Mouse (Mus musculus) hindbrain, embryonic 15.5 days (tissue): ENCODE measurements around the gene Casz1. TPM values are rescaled to one million over a fixed set of nuclear protein-coding genes. Genes with fewer than 3 reads are reported as not detected.

Source experiments
- ATAC-seq: fragments of 200-750 bp; cut with Nextera tagmentation; 2 replicates; pipeline ENCODE4 v1.8.0; 2017; ENCODE audit warnings: low read depth, moderate number of reproducible peaks, moderate TSS enrichment; ENCODE audit not compliant: low FRiP score
- H3K27ac ChIP-seq: fragments of 300-500 bp; sonication (generic); replicated peaks from 2 replicates; pipeline ENCODE4 v1.5.1; 2015; ENCODE audit warnings: mild to moderate bottlenecking, inconsistent platforms
- H3K27me3 ChIP-seq: fragments of 300-500 bp; sonication (generic); 2 replicates; pipeline ENCODE4 v1.6.1; 2015; ENCODE audit warnings: control low read depth, inconsistent platforms
- H3K36me3 ChIP-seq: fragments of 300-500 bp; sonication (generic); 2 replicates; pipeline ENCODE4 v1.6.1; 2015; ENCODE audit warnings: control low read depth, inconsistent platforms
- H3K4me1 ChIP-seq: fragments of 300-500 bp; sonication (generic); replicated peaks from 2 replicates; pipeline ENCODE4 v1.6.1; 2015; ENCODE audit warnings: control low read depth, inconsistent platforms
- H3K4me2 ChIP-seq: fragments of 300-500 bp; sonication (generic); 2 replicates; pipeline ENCODE4 v1.6.1; 2015; ENCODE audit warnings: moderate library complexity, mild to moderate bottlenecking, inconsistent platforms
- H3K4me3 ChIP-seq: fragments of 300-500 bp; sonication (generic); 2 replicates; pipeline ENCODE4 v1.5.1; 2015; ENCODE audit warnings: mild to moderate bottlenecking, inconsistent platforms
- H3K9ac ChIP-seq: fragments of 300-500 bp; sonication (generic); 2 replicates; pipeline ENCODE4 v1.6.1; 2015; ENCODE audit warnings: inconsistent platforms
- H3K9me3 ChIP-seq: fragments of 300-500 bp; sonication (generic); 2 replicates; pipeline ENCODE4 v1.6.1; 2016; ENCODE audit warnings: control low read depth, inconsistent platforms
- WGBS: fragments of 180-500 bp; shearing (Covaris S2); methylation state at CpG from one replicate; pipeline ENCODE4 v1.1.7; 2015; 5-methylcytosine and 5-hydroxymethylcytosine counted together
- polyA plus RNA-seq: library from polyadenylated mRNA; unstranded; fragments of >200 nt; fragmentation: Nextera tagmentation; extraction: Ambion mirVana; gene quantifications from 2 replicates; pipeline ENCODE4 v1.2.1, GENCODE M21; 2015

The Casz1 gene
- polyA plus RNA-seq, 1 experiment from 2014 or later, result 4.6 TPM

- no peaks in the 10 kb centered on the region for H3K9me3 ChIP-seq
- 0 out of 2 replicates have a peak overlapping the region, but pooled peaks have one; percentile 23 for H3K4me2 ChIP-seq
- H3K36me3 ChIP-seq, result no peaks in the 10 kb centered on the region
- H3K27me3 ChIP-seq, result peaks cover 14% of the 10 kb centered on the region; the same call in 1 of the 2 replicates
- H3K4me3 ChIP-seq, result no peak overlapping the region
- ATAC-seq, result peak; percentile 55; the same call in 1 of the 2 replicates
- no peak overlapping the region for H3K27ac ChIP-seq
- no peak overlapping the region for H3K9ac ChIP-seq
- H3K4me1 ChIP-seq, result peaks cover 8% of the 10 kb centered on the region; the same call in 1 of the 2 replicates
- 52% methylated on average over 7 of the region's 7 CpGs for WGBS
These were observed 26.1 kb downstream of the Casz1 start for GRCm38 (mm10) chr4:148830350-148830749.

GRCm38 (mm10) chr4:148833245-148833990 lies 29.2 kb downstream of the Casz1 start:
- H3K4me3 ChIP-seq, result no peak overlapping the region
- H3K4me2 ChIP-seq, result no peak overlapping the region
- no peak overlapping the region for H3K9ac ChIP-seq
- H3K27ac ChIP-seq, result no peak overlapping the region
- H3K36me3 ChIP-seq, result no peaks in the 10 kb centered on the region
- WGBS, result 65% methylated on average over 21 of the region's 21 CpGs
- peaks cover 24% of the 10 kb centered on the region for H3K4me1 ChIP-seq
- peaks cover 3% of the 10 kb centered on the region; the same call in 1 of the 2 replicates for H3K27me3 ChIP-seq
- no peaks in the 10 kb centered on the region for H3K9me3 ChIP-seq
- no peak for ATAC-seq

- no peak overlapping the region for H3K9ac ChIP-seq
- H3K27ac ChIP-seq, result no peak overlapping the region
- H3K9me3 ChIP-seq, result no peaks in the 10 kb centered on the region
- H3K4me3 ChIP-seq, result no peak overlapping the region
- H3K4me1 ChIP-seq, result peaks cover 24% of the 10 kb centered on the region
- no peak for ATAC-seq
- peaks cover 12% of the 10 kb centered on the region for H3K27me3 ChIP-seq
- H3K4me2 ChIP-seq, result no peak overlapping the region
- no peaks in the 10 kb centered on the region for H3K36me3 ChIP-seq
- 18% methylated on average over 6 of the region's 6 CpGs for WGBS
These were observed 32.2 kb downstream of the Casz1 start for GRCm38 (mm10) chr4:148836391-148836790.

- Histone ChIP-seq H3K27me3 (peaks cover 18% of the 10 kb centered on the region), H3K9me3 (no peaks in the 10 kb centered on the region), H3K9ac (no peak overlapping the region), H3K36me3 (no peaks in the 10 kb centered on the region), H3K27ac (no peak overlapping the region), H3K4me3 (no peak overlapping the region), H3K4me2 (no peak overlapping the region), H3K4me1 (peaks cover 24% of the 10 kb centered on the region)
- no peak for ATAC-seq
- 44% methylated on average over 9 of the region's 9 CpGs for WGBS
These were observed 32.8 kb downstream of the Casz1 start for GRCm38 (mm10) chr4:148837046-148837445.

GRCm38 (mm10) chr4:148837644-148838043 lies 33.4 kb downstream of the Casz1 start:
- Histone ChIP-seq H3K4me2 (no peak overlapping the region), H3K9me3 (no peaks in the 10 kb centered on the region), H3K36me3 (no peaks in the 10 kb centered on the region), H3K27me3 (peaks cover 19% of the 10 kb centered on the region), H3K4me3 (no peak overlapping the region), H3K4me1 (peaks cover 24% of the 10 kb centered on the region), H3K27ac (no peak overlapping the region), H3K9ac (no peak overlapping the region)
- no peak for ATAC-seq
- WGBS, result 72% methylated on average over 6 of the region's 6 CpGs

GRCm38 (mm10) chr4:148842302-148842701 lies 38.1 kb downstream of the Casz1 start:
- WGBS, result 60% methylated on average over 6 of the region's 6 CpGs
- H3K4me2 ChIP-seq, result no peak overlapping the region
- no peaks in the 10 kb centered on the region for H3K36me3 ChIP-seq
- no peaks in the 10 kb centered on the region for H3K9me3 ChIP-seq
- H3K4me3 ChIP-seq, result no peak overlapping the region
- ATAC-seq, result no peak
- peaks cover 21% of the 10 kb centered on the region for H3K27me3 ChIP-seq
- H3K27ac ChIP-seq, result no peak overlapping the region
- peaks cover 18% of the 10 kb centered on the region for H3K4me1 ChIP-seq
- no peak overlapping the region for H3K9ac ChIP-seq

GRCm38 (mm10) chr4:148844921-148845320 lies 40.7 kb downstream of the Casz1 start:
- H3K27ac ChIP-seq, result no peak overlapping the region
- no peaks in the 10 kb centered on the region for H3K36me3 ChIP-seq
- no peak for ATAC-seq
- peaks cover 16% of the 10 kb centered on the region; the same call in 1 of the 2 replicates for H3K4me1 ChIP-seq
- H3K4me2 ChIP-seq, result no peak overlapping the region
- H3K9me3 ChIP-seq, result no peaks in the 10 kb centered on the region
- no peak overlapping the region for H3K4me3 ChIP-seq
- no peak overlapping the region for H3K9ac ChIP-seq
- 18% methylated on average over 7 of the region's 7 CpGs for WGBS
- H3K27me3 ChIP-seq, result peaks cover 31% of the 10 kb centered on the region

GRCm38 (mm10) chr4:148846203-148846602 lies 42.0 kb downstream of the Casz1 start:
- H3K9ac ChIP-seq, result no peak overlapping the region
- no peaks in the 10 kb centered on the region for H3K36me3 ChIP-seq
- H3K4me1 ChIP-seq, result peaks cover 16% of the 10 kb centered on the region; the same call in 1 of the 2 replicates
- no peaks in the 10 kb centered on the region for H3K9me3 ChIP-seq
- peak overlapping the region; percentile 16; the same call in 1 of the 2 replicates for H3K4me2 ChIP-seq
- H3K27ac ChIP-seq, result no peak overlapping the region
- no peak for ATAC-seq
- H3K4me3 ChIP-seq, result no peak overlapping the region
- 42% methylated on average over 9 of the region's 9 CpGs for WGBS
- H3K27me3 ChIP-seq, result peaks cover 27% of the 10 kb centered on the region

GRCm38 (mm10) chr4:148846724-148847123 lies 42.5 kb downstream of the Casz1 start:
- Histone ChIP-seq H3K4me1 (peaks cover 22% of the 10 kb centered on the region), H3K9ac (no peak overlapping the region), H3K4me2 (peak overlapping the region; percentile 16; the same call in 1 of the 2 replicates), H3K36me3 (no peaks in the 10 kb centered on the region), H3K27me3 (peaks cover 22% of the 10 kb centered on the region), H3K27ac (no peak overlapping the region), H3K9me3 (no peaks in the 10 kb centered on the region), H3K4me3 (no peak overlapping the region)
- ATAC-seq, result no peak
- WGBS, result 59% methylated on average over 11 of the region's 11 CpGs

- Histone ChIP-seq H3K9ac (no peak overlapping the region), H3K27ac (no peak overlapping the region), H3K36me3 (no peaks in the 10 kb centered on the region), H3K27me3 (peaks cover 22% of the 10 kb centered on the region), H3K4me3 (no peak overlapping the region), H3K4me2 (no peak overlapping the region), H3K4me1 (peaks cover 24% of the 10 kb centered on the region), H3K9me3 (no peaks in the 10 kb centered on the region)
- ATAC-seq, result no peak
- WGBS, result 78% methylated on average over 9 of the region's 9 CpGs
These were observed 43.4 kb downstream of the Casz1 start for GRCm38 (mm10) chr4:148847636-148848035.

GRCm38 (mm10) chr4:148849437-148849836 lies 45.2 kb downstream of the Casz1 start:
- peaks cover 23% of the 10 kb centered on the region for H3K4me1 ChIP-seq
- no peaks in the 10 kb centered on the region for H3K36me3 ChIP-seq
- no peak overlapping the region for H3K4me2 ChIP-seq
- H3K27me3 ChIP-seq, result peaks cover 22% of the 10 kb centered on the region
- WGBS, result 78% methylated on average over 6 of the region's 6 CpGs
- no peak overlapping the region for H3K9ac ChIP-seq
- no peak overlapping the region for H3K4me3 ChIP-seq
- H3K27ac ChIP-seq, result no peak overlapping the region
- no peaks in the 10 kb centered on the region for H3K9me3 ChIP-seq
- no peak for ATAC-seq

- H3K9ac ChIP-seq, result no peak overlapping the region
- H3K9me3 ChIP-seq, result no peaks in the 10 kb centered on the region
- 69% methylated on average over 4 of the region's 4 CpGs for WGBS
- H3K36me3 ChIP-seq, result no peaks in the 10 kb centered on the region
- no peak overlapping the region for H3K4me2 ChIP-seq
- H3K27me3 ChIP-seq, result peaks cover 34% of the 10 kb centered on the region
- H3K4me3 ChIP-seq, result no peak overlapping the region
- H3K4me1 ChIP-seq, result peaks cover 24% of the 10 kb centered on the region
- no peak overlapping the region for H3K27ac ChIP-seq
- no peak for ATAC-seq
These were observed 48.8 kb downstream of the Casz1 start for GRCm38 (mm10) chr4:148853057-148853456.
